Mouse (Mus musculus) neural tube, embryonic 15.5 days (tissue): ENCODE results near the gene Armc8. TPM values are rescaled to one million over a fixed set of nuclear protein-coding genes. Genes with fewer than 3 reads are reported as not detected.

Experiments used
- ATAC-seq: fragments of 200-750 bp; cut with Nextera tagmentation; 2 replicates; pipeline ENCODE4 v1.8.0; 2017; ENCODE audit warnings: mild to moderate bottlenecking, moderate TSS enrichment, moderate library complexity; ENCODE audit not compliant: low FRiP score
- H3K27ac ChIP-seq: fragments of 300-500 bp; sonication (generic); replicated peaks from 2 replicates; pipeline ENCODE4 v1.5.1; 2015; ENCODE audit warnings: mild to moderate bottlenecking, inconsistent platforms
- H3K27me3 ChIP-seq: fragments of 300-500 bp; sonication (generic); replicated peaks from 2 replicates; pipeline ENCODE4 v1.6.1; 2015; ENCODE audit warnings: inconsistent platforms
- H3K36me3 ChIP-seq: fragments of 300-500 bp; sonication (generic); 2 replicates; pipeline ENCODE4 v1.6.1; 2015; ENCODE audit warnings: inconsistent platforms
- H3K4me1 ChIP-seq: fragments of 300-500 bp; sonication (generic); 2 replicates; pipeline ENCODE4 v1.6.1; 2015; ENCODE audit warnings: inconsistent platforms
- H3K4me2 ChIP-seq: fragments of 300-500 bp; sonication (generic); 2 replicates; pipeline ENCODE4 v1.6.1; 2015; ENCODE audit warnings: inconsistent platforms, mild to moderate bottlenecking, moderate library complexity
- H3K4me3 ChIP-seq: fragments of 300-500 bp; sonication (generic); replicated peaks from 2 replicates; pipeline ENCODE4 v1.5.1; 2015; ENCODE audit warnings: mild to moderate bottlenecking, inconsistent platforms
- H3K9ac ChIP-seq: fragments of 300-500 bp; sonication (generic); replicated peaks from 2 replicates; pipeline ENCODE4 v1.6.1; 2015; ENCODE audit warnings: mild to moderate bottlenecking, inconsistent platforms
- H3K9me3 ChIP-seq: fragments of 300-500 bp; sonication (generic); replicated peaks from 2 replicates; pipeline ENCODE4 v1.6.1; 2016; ENCODE audit warnings: inconsistent platforms
- WGBS: fragments of 180-500 bp; shearing (Covaris S2); methylation state at CpG from one replicate; pipeline ENCODE4 v1.1.7; 2015; ENCODE audit warnings: mixed read lengths; 5-methylcytosine and 5-hydroxymethylcytosine counted together
- polyA plus RNA-seq: library from polyadenylated mRNA; unstranded; fragments of >200 nt; fragmentation: Nextera tagmentation; extraction: Ambion mirVana; gene quantifications from 2 replicates; pipeline ENCODE4 v1.2.1, GENCODE M21; 2015

The Armc8 gene
- polyA plus RNA-seq, 1 experiment from 2014 or later, result 73.8 TPM

DNA sequence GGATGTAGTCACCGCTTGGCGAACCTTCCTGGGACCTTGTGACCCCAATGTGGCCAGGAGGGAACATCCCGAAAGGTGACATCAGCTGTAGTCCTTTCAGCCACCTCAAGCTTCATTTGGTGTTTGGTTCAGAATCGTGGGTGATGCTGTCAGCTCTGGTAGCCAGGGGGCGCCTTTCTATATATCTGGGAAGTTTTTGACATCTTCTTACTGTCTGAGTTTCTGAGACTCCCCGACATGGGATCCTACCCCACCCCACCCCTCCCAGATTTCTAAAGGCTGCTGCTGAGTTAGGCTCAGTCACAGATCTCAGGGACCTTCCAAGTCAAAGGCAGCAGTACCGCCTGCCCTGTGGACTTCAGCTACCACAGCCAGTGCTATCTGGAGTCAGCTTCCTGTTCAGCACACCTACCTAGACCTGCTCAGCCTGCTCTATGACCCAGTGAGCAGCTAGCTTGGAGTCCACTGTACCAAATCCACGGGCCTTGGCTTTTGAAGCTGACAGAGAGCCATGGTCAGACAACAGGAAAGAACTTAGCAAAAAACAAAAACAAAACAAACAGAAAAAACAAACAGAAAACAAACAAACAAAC, 98.9 kb downstream of the Armc8 start:
- no peak for ATAC-seq
- no peaks in the 10 kb centered on the region for H3K27me3 ChIP-seq
- H3K4me3 ChIP-seq, result no peak overlapping the region
- no peak overlapping the region for H3K9ac ChIP-seq
- H3K36me3 ChIP-seq, result peaks cover 1% of the 10 kb centered on the region; the same call in 1 of the 2 replicates
- H3K4me1 ChIP-seq, result peaks cover 6% of the 10 kb centered on the region; the same call in 1 of the 2 replicates
- H3K27ac ChIP-seq, result no peak overlapping the region
- H3K9me3 ChIP-seq, result no peaks in the 10 kb centered on the region
- WGBS, result 76% methylated on average over 8 of the region's 8 CpGs
- H3K4me2 ChIP-seq, result no peak overlapping the region

DNA sequence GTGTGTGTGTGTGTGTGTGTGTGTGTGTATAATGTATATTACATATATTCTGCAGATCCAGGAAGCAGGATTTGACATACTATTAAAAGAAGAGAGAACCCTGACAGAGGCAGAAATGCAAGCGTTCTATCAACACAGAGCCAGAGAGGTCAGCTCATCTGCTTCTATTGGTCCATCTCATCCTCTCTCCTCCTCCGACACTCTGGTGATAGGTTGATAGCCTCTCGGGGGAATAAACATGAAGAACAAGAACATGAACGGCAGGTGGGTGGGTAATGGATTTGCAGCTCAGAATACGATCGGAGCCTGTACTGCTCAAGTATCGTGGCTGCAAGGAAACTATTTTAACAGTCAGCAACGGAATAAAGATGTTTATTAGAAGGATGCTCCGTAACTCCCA, 100.1 kb downstream of the Armc8 start:
- Histone ChIP-seq H3K4me2 (no peak overlapping the region), H3K27me3 (no peaks in the 10 kb centered on the region), H3K36me3 (no peaks in the 10 kb centered on the region), H3K9ac (no peak overlapping the region), H3K4me3 (no peak overlapping the region), H3K4me1 (peaks cover 6% of the 10 kb centered on the region; the same call in 1 of the 2 replicates), H3K9me3 (no peaks in the 10 kb centered on the region), H3K27ac (no peak overlapping the region)
- ATAC-seq, result no peak; the same call in 1 of the 2 replicates
- WGBS, result 59% methylated on average over 9 of the region's 9 CpGs

DNA sequence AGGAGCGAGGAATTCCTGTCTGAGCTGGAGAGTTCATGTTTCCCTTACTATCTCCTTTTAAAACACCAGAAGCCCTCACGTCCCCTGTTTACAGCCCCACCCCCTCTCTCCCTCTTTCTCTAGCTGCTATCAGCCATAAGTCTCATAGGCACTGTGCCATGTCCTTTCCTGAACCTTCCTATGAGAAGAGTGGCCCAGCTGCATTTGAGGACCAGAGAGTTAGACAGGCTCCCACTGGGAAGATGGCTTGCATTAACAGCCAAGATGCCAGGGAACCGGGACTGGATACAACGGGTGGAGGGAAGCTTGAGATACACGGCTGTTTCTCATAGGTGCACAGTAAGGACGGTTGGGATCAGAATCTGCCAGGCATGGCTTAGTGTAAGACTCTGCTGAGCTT, 103.8 kb downstream of the Armc8 start:
- whole genome bisulfite sequencing, result 79% methylated on average over 6 of the region's 6 CpGs
- no peaks in the 10 kb centered on the region for H3K36me3 ChIP-seq
- H3K27ac ChIP-seq, result no peak overlapping the region
- H3K4me3 ChIP-seq, result no peak overlapping the region
- H3K9ac ChIP-seq, result no peak overlapping the region
- no peaks in the 10 kb centered on the region for H3K4me1 ChIP-seq
- no peak overlapping the region for H3K4me2 ChIP-seq
- H3K27me3 ChIP-seq, result no peaks in the 10 kb centered on the region
- H3K9me3 ChIP-seq, result no peaks in the 10 kb centered on the region
- no peak for ATAC-seq

DNA sequence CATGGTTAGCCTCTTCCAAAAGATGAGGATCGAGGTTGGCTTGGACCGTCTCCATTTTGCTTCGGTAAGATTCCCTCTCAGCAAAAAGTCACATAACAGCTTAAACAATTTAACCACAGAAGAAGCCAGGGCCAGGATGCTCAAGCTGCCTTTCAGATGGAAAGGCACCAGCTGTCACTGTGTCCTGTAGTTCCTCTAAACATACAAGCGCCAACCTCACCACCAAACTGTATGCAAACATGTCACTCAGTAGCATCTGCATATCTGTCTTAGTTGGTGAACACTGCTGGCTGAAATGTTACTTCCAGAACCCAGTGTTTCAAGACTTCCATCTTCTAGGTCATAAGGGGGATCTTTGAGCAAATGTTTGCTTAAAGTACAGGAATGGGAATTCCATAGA, 109.0 kb downstream of the Armc8 start:
- no peaks in the 10 kb centered on the region for H3K9me3 ChIP-seq
- WGBS, result 94% methylated on average over 4 of the region's 4 CpGs
- no peak overlapping the region for H3K4me2 ChIP-seq
- no peak overlapping the region for H3K4me3 ChIP-seq
- H3K36me3 ChIP-seq, result no peaks in the 10 kb centered on the region
- H3K27ac ChIP-seq, result no peak overlapping the region
- H3K27me3 ChIP-seq, result no peaks in the 10 kb centered on the region
- no peaks in the 10 kb centered on the region for H3K4me1 ChIP-seq
- H3K9ac ChIP-seq, result no peak overlapping the region
- no peak for ATAC-seq

DNA sequence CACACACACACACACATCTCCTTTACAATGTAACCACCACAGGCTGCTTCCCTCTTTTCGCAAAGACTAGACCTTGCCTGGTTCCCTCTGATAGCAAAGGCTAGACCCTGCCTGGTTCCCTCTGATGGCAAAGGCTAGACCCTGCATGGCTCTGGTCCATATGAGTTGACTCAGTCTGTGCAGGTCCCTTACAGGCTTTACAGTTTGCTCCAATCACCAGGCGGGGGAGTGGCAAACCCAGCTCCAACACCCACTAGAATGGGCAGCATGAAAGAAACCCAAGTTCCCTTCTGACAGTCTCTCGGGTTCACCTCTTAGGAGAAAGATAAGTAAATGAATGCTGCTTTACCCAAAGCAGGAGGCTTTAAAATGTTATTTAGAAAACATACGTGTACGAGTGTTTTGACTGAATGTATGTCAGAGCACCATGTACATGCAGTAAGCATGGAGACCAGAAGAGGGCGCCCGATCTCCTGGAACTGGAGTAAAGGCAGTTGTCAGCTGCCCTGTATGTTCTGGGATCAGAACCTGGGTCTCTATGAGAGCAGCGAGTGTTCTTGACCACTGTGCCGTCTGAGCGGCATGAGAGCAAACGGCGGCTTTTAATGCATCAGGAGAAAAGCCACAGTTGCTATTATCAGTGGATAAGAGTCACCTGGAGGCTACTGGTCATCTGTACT, 110.0 kb downstream of the Armc8 start:
- Histone ChIP-seq H3K36me3 (no peaks in the 10 kb centered on the region), H3K4me1 (no peaks in the 10 kb centered on the region), H3K4me2 (no peak overlapping the region), H3K4me3 (no peak overlapping the region), H3K9ac (no peak overlapping the region), H3K27me3 (no peaks in the 10 kb centered on the region), H3K27ac (no peak overlapping the region), H3K9me3 (no peaks in the 10 kb centered on the region)
- 41% methylated on average over 12 of the region's 12 CpGs for WGBS
- no peak for ATAC-seq

DNA sequence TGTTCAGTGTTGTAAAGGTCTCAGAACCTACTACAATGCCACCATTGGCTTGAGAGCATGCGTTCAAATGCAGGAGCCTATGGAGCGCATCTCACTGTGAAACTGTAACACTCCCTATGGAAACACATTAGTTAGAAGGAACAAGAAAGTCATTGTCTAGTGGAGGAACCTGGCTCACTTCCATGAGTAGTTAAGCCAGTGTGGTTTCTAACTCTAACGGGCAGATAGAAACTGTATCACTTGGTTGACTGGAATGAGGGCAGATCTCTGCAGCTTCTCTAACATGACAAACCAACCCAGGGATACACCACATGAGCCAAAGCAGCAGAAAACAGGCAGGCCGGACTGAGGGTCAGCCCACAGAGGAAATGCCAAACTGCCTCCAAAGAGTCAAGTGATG, 114.5 kb downstream of the Armc8 start:
- no peak overlapping the region for H3K9ac ChIP-seq
- no peak overlapping the region for H3K27ac ChIP-seq
- no peak overlapping the region for H3K4me3 ChIP-seq
- WGBS, result 77% methylated on average over 4 of the region's 4 CpGs
- H3K9me3 ChIP-seq, result no peaks in the 10 kb centered on the region
- H3K27me3 ChIP-seq, result peaks cover 5% of the 10 kb centered on the region; the same call in 1 of the 2 replicates
- H3K4me2 ChIP-seq, result no peak overlapping the region
- H3K4me1 ChIP-seq, result no peaks in the 10 kb centered on the region
- H3K36me3 ChIP-seq, result no peaks in the 10 kb centered on the region
- ATAC-seq, result no peak

DNA sequence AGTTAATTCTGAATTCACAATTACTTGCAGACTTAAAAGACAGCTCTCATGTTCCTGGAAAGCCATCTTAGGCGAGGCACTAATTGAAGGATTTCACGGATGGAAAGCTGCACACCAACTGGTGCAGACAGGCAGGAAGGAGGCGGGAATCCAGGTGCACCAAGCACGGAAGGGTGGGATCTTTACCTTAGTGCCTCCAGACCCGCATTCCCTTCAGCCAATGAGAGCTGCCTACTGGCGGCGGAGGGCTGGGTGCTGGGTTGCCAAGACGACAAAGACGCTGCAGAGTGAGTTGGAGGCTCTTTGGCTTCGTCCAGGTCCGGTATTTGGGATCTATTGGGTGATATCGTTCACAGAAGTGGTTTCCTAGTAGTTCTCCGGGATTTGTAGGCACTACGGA, 117.5 kb downstream of the Armc8 start, which contains the start of gene Nme9:
TSS of gene Nme9 (plus strand) at position 315 of the 400 bp plus-strand sequence.
- no peaks in the 10 kb centered on the region for H3K36me3 ChIP-seq
- peak within 1 kb of the TSS; percentile 37 for H3K4me2 ChIP-seq
- H3K9ac ChIP-seq, result no peak within 1 kb of the TSS
- H3K4me3 ChIP-seq, result no peak within 1 kb of the TSS
- H3K4me1 ChIP-seq, result no peaks in the 10 kb centered on the region
- no peaks in the 10 kb centered on the region for H3K9me3 ChIP-seq
- WGBS, result 9% methylated on average over 14 of the region's 14 CpGs
- H3K27ac ChIP-seq, result no peak within 1 kb of the TSS
- H3K27me3 ChIP-seq, result peaks cover 5% of the 10 kb centered on the region
- peak; percentile 75; the same call in 1 of the 2 replicates for ATAC-seq

DNA sequence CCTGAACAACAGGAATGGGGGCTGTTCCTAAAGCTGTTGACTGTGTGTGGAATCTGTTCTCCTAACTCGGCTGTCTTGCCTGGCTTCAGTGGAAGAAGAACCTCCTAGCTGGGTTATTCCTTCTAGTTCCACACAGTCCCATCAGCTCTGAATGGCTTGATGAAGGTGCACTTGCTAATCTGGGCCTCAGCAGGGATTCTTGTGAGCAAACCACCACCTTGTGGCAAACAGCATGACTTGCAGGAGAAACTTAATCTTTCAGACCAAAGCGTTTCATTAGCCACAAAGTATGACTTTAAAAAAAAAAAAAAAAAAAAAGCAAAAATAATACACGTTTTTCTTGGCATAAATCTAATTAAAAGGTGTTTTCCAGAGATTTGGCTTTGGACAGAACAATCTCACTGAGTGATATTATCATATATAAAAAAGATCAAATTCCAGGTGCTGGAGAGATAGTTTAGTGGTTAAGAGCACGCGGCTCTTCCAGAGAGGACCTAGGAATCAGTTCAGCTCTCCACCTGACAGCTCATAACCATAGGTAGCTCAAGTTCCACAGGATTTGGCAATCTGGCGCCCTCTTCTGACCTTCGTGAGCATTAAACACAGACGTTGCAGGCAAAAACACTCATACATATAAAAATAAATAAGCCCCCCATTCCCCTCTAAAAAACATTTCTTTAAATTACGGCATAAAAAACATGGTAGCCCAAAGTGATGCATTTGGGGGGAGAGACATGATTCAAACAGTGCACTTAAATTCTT, 118.6 kb downstream of the Armc8 start:
- ATAC-seq, result no peak
- 42% methylated on average over 9 of the region's 9 CpGs for WGBS
- H3K9ac ChIP-seq, result no peak overlapping the region
- H3K36me3 ChIP-seq, result no peaks in the 10 kb centered on the region
- H3K27ac ChIP-seq, result no peak overlapping the region
- H3K4me1 ChIP-seq, result peaks cover 3% of the 10 kb centered on the region
- H3K4me2 ChIP-seq, result no peak overlapping the region
- H3K27me3 ChIP-seq, result peaks cover 5% of the 10 kb centered on the region
- no peaks in the 10 kb centered on the region for H3K9me3 ChIP-seq
- no peak overlapping the region for H3K4me3 ChIP-seq

DNA sequence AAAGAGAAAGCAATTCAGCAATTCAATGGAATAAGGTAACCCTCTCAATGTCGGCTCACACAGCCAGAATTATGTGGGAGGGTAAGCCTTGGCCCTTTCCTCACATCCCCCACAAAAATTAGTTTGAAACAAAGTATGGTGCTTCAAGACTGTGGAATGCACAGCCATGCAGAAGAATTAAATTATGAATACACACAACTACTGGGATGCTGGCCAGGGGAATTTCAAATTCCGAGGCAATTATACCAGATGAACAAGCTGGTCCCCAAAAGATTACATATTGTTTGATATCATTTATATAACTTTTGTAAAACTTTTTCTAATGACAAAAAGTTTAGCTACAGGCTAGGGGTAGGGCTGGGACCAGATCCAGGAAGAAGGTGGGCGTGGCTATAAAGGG, 121.4 kb downstream of the Armc8 start:
- Histone ChIP-seq H3K27ac (no peak overlapping the region), H3K9me3 (no peaks in the 10 kb centered on the region), H3K4me2 (no peak overlapping the region), H3K4me3 (no peak overlapping the region), H3K4me1 (peaks cover 9% of the 10 kb centered on the region), H3K9ac (no peak overlapping the region), H3K36me3 (no peaks in the 10 kb centered on the region), H3K27me3 (peaks cover 5% of the 10 kb centered on the region)
- WGBS, result 81% methylated on average over 3 of the region's 3 CpGs
- ATAC-seq, result no peak

DNA sequence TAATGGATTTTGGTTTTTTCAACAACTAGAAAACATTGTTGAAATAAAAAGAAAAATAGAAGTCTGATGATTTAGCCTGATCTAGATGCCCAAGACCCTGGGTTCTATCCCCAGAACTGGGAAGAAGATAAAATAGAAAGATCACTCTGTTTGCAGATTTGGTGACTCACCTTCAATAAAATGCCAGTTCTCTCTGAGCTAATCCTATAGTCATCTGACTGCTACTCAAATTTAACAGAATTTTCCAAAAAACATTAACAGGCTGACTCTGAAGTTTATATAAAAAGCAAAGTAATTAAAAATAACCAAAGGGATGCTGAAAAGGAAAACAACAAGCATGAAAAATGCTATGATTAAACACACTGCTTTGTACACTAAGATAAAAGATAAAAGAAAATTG, 122.4 kb downstream of the Armc8 start:
- no peaks in the 10 kb centered on the region for H3K9me3 ChIP-seq
- peaks cover 9% of the 10 kb centered on the region for H3K4me1 ChIP-seq
- no peak for ATAC-seq
- no peak overlapping the region for H3K27ac ChIP-seq
- H3K27me3 ChIP-seq, result peaks cover 5% of the 10 kb centered on the region
- H3K9ac ChIP-seq, result no peak overlapping the region
- H3K4me2 ChIP-seq, result no peak overlapping the region
- no peak overlapping the region for H3K4me3 ChIP-seq
- H3K36me3 ChIP-seq, result no peaks in the 10 kb centered on the region

DNA sequence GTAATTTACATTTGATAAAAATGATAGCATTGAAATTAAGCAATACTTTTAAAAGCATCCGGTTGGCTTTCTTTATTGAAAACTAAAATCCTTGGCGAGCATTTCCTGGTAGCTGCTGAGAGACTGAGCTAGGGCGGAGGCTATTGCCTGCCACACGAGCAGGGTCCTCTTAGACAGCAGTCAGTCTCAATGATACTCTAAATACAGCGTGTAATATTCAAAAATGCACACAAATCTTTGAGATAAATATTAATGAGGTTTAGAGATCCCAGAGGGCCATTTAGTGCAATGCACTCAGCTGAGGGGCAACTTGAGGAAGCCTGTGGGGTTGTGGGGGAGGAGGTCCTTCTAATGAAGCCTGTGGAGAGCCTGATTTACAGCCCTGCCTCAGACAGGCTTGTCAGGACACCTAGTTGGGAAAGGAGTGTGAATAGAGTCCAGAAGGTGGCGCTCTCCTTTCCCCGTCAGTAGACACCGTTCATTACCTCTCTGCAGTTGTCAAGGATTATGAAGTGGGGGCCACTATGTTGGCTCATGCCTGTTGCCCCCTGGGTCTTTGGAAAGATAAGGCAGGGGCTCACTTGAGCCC, 124.0 kb downstream of the Armc8 start:
- no peaks in the 10 kb centered on the region for H3K9me3 ChIP-seq
- no peak for ATAC-seq
- H3K27ac ChIP-seq, result no peak overlapping the region
- no peaks in the 10 kb centered on the region for H3K36me3 ChIP-seq
- H3K27me3 ChIP-seq, result no peaks in the 10 kb centered on the region; the same call in 1 of the 2 replicates
- H3K4me3 ChIP-seq, result no peak overlapping the region
- peaks cover 9% of the 10 kb centered on the region for H3K4me1 ChIP-seq
- no peak overlapping the region for H3K9ac ChIP-seq
- WGBS, result 22% methylated on average over 8 of the region's 8 CpGs
- no peak overlapping the region for H3K4me2 ChIP-seq
